Mouse (Mus musculus) MEL (cell line): ENCODE results near the gene Larp7. TPM values are rescaled to one million over a fixed set of nuclear protein-coding genes. Genes with fewer than 3 reads are reported as not detected.

Experiments used
- DNase-seq: peaks from one replicate; pipeline ENCODE4 v3.0.0; 2011; ENCODE audit warnings: low read depth, low spot score
- H3K27ac ChIP-seq: 2 replicates; pipeline ENCODE4 v1.5.1; 2012; ENCODE audit warnings: low read depth, mild to moderate bottlenecking, control low read depth, low read length, moderate library complexity; ENCODE audit not compliant: control insufficient read depth
- H3K27me3 ChIP-seq, 2 experiments: fragments of 150-350 bp in 1 of 2; sonication (generic) in 1 of 2; 2 replicates each; pipeline ENCODE4 v1.6.1; 2012; ENCODE audit warnings: low read length in 2 of 2, mild to moderate bottlenecking in 2 of 2, improper control_type of control experiment in 1 of 2, moderate library complexity in 1 of 2; ENCODE audit not compliant: insufficient read depth in 2 of 2, control insufficient read depth in 1 of 2
- H3K36me3 ChIP-seq, 2 experiments: 2 replicates each; pipeline ENCODE4 v1.6.1; 2012 to 2014; ENCODE audit warnings: low read length in 2 of 2, improper control_type of control experiment in 1 of 2, inconsistent platforms in 1 of 2, mild to moderate bottlenecking in 1 of 2; ENCODE audit not compliant: insufficient read depth in 2 of 2, control insufficient read depth in 1 of 2
- H3K4me1 ChIP-seq, 2 experiments: fragments of 150-350 bp in 1 of 2; sonication (generic) in 1 of 2; 2 replicates each; pipeline ENCODE4 v1.6.1; 2012; ENCODE audit warnings: low read length in 2 of 2, improper control_type of control experiment in 1 of 2, mild to moderate bottlenecking in 1 of 2; ENCODE audit not compliant: insufficient read depth in 2 of 2, control insufficient read depth in 1 of 2
- H3K4me3 ChIP-seq, 2 experiments: fragments of 150-350 bp in 1 of 2; sonication (generic) in 1 of 2; 2 replicates each; pipeline ENCODE4 v1.5.1; 2012; ENCODE audit warnings: low read depth in 2 of 2, low read length in 2 of 2, mild to moderate bottlenecking in 2 of 2, moderate library complexity in 2 of 2, control low read depth in 1 of 2, improper control_type of control experiment in 1 of 2; ENCODE audit not compliant: control insufficient read depth in 1 of 2, insufficient read depth in 1 of 2
- H3K79me2 ChIP-seq: 2 replicates; pipeline ENCODE4 v1.6.1; 2012; ENCODE audit warnings: mild to moderate bottlenecking, low read length, moderate library complexity; ENCODE audit not compliant: control insufficient read depth, poor library complexity, insufficient read depth
- H3K9ac ChIP-seq: 2 replicates; pipeline ENCODE4 v1.6.1; 2012; ENCODE audit warnings: low read depth, mild to moderate bottlenecking, control low read depth, low read length, moderate library complexity; ENCODE audit not compliant: control insufficient read depth, poor library complexity, severe bottlenecking
- H3K9me3 ChIP-seq: fragments of 150-350 bp; sonication (generic); replicated peaks from 2 replicates; pipeline ENCODE4 v1.6.1; 2012; ENCODE audit warnings: mild to moderate bottlenecking, low read length, improper control_type of control experiment, moderate library complexity; ENCODE audit not compliant: insufficient read depth
- BHLHE40 ChIP-seq: IDR thresholded peaks from 2 replicates; pipeline ENCODE4 v1.6.1; 2012; ENCODE audit warnings: low read depth, mild to moderate bottlenecking, inconsistent platforms, low read length, improper control_type of control experiment, borderline replicate concordance
- CHD1 ChIP-seq: IDR thresholded peaks from 2 replicates; pipeline ENCODE4 v1.6.1; 2012; ENCODE audit warnings: low read depth, mild to moderate bottlenecking, inconsistent platforms, low read length, improper control_type of control experiment
- CHD2 ChIP-seq: IDR thresholded peaks from 2 replicates; pipeline ENCODE4 v1.6.1; 2011; ENCODE audit warnings: low read length, improper control_type of control experiment
- CTCF ChIP-seq, 3 experiments: IDR thresholded peaks in 2 of 3; conservative IDR thresholded peaks in 1 of 3; 2 replicates each; pipeline ENCODE4 v1.5.1; 2011 to 2012; ENCODE audit warnings: low read length in 3 of 3, low read depth in 2 of 3, mild to moderate bottlenecking in 2 of 3, improper control_type of control experiment in 1 of 3, inconsistent platforms in 1 of 3, mixed read lengths in 1 of 3, moderate library complexity in 1 of 3; ENCODE audit not compliant: control insufficient read depth in 1 of 3, insufficient read depth in 1 of 3, poor library complexity in 1 of 3, severe bottlenecking in 1 of 3
- ELF1 ChIP-seq: IDR thresholded peaks from 2 replicates; pipeline ENCODE4 v1.6.1; 2014; ENCODE audit warnings: low read depth, mild to moderate bottlenecking, inconsistent platforms, low read length, improper control_type of control experiment, moderate library complexity
- ETS1 ChIP-seq: IDR thresholded peaks from 2 replicates; pipeline ENCODE4 v1.6.1; 2012; ENCODE audit warnings: low read depth, mild to moderate bottlenecking, inconsistent platforms, low read length, improper control_type of control experiment, moderate library complexity
- KAT2A ChIP-seq: conservative IDR thresholded peaks from 2 replicates; pipeline ENCODE4 v1.6.1; 2012; ENCODE audit warnings: low read depth, low read length, improper control_type of control experiment, inconsistent platforms
- MAFK ChIP-seq: IDR thresholded peaks from 2 replicates; pipeline ENCODE4 v1.6.1; 2011; ENCODE audit warnings: low read depth, mild to moderate bottlenecking, low read length, improper control_type of control experiment, borderline replicate concordance
- MAX ChIP-seq: IDR thresholded peaks from 2 replicates; pipeline ENCODE4 v1.6.1; 2011; ENCODE audit warnings: low read length, improper control_type of control experiment
- MAZ ChIP-seq: IDR thresholded peaks from 2 replicates; pipeline ENCODE4 v1.6.1; 2012; ENCODE audit warnings: low read depth, mild to moderate bottlenecking, inconsistent platforms, low read length, improper control_type of control experiment
- MEF2A ChIP-seq: IDR thresholded peaks from 2 replicates; pipeline ENCODE4 v1.6.1; 2014; ENCODE audit warnings: low read depth, mild to moderate bottlenecking, inconsistent platforms, low read length, improper control_type of control experiment; ENCODE audit not compliant: poor library complexity, insufficient replicate concordance, severe bottlenecking; ENCODE audit errors: extremely low read depth
- MYB ChIP-seq: IDR thresholded peaks from 2 replicates; pipeline ENCODE4 v1.6.1; 2011; ENCODE audit warnings: mild to moderate bottlenecking, low read depth, low read length, improper control_type of control experiment
- MYC ChIP-seq: IDR thresholded peaks from 2 replicates; pipeline ENCODE4 v1.6.1; 2011; ENCODE audit warnings: low read depth, mild to moderate bottlenecking, low read length, improper control_type of control experiment, moderate library complexity
- NELFE ChIP-seq: IDR thresholded peaks from 2 replicates; pipeline ENCODE4 v1.6.1; 2011; ENCODE audit warnings: low read depth, low read length, improper control_type of control experiment
- NRF1 ChIP-seq: IDR thresholded peaks from 2 replicates; pipeline ENCODE4 v1.6.1; 2014; ENCODE audit warnings: low read depth, mild to moderate bottlenecking, inconsistent platforms, low read length, improper control_type of control experiment, moderate library complexity; ENCODE audit not compliant: poor library complexity, insufficient read depth, severe bottlenecking
- POLR2A ChIP-seq, 2 experiments: IDR thresholded peaks; 2 replicates each; pipeline ENCODE4 v1.6.1; 2011 to 2012; ENCODE audit warnings: low read length in 2 of 2, mild to moderate bottlenecking in 2 of 2, control low read depth in 1 of 2, improper control_type of control experiment in 1 of 2, low read depth in 1 of 2, moderate library complexity in 1 of 2; ENCODE audit not compliant: control insufficient read depth in 1 of 2, insufficient read depth in 1 of 2, poor library complexity in 1 of 2
- POLR2AphosphoS2 ChIP-seq: IDR thresholded peaks from 2 replicates; pipeline ENCODE4 v1.6.1; 2011; ENCODE audit warnings: low read length, improper control_type of control experiment
- RAD21 ChIP-seq: IDR thresholded peaks from 2 replicates; pipeline ENCODE4 v1.6.1; 2011; ENCODE audit warnings: mild to moderate bottlenecking, low read depth, low read length, improper control_type of control experiment
- RCOR1 ChIP-seq: IDR thresholded peaks from 2 replicates; pipeline ENCODE4 v1.6.1; 2012; ENCODE audit warnings: low read depth, mild to moderate bottlenecking, inconsistent platforms, low read length, improper control_type of control experiment
- SMC3 ChIP-seq: IDR thresholded peaks from 2 replicates; pipeline ENCODE4 v1.6.1; 2011; ENCODE audit warnings: low read depth, low read length, improper control_type of control experiment
- TBP ChIP-seq: IDR thresholded peaks from 2 replicates; pipeline ENCODE4 v1.8.0; 2011; ENCODE audit warnings: low read depth, low read length, improper control_type of control experiment
- TCF12 ChIP-seq: IDR thresholded peaks from 2 replicates; pipeline ENCODE4 v1.6.1; 2014; ENCODE audit warnings: low read depth, mild to moderate bottlenecking, inconsistent platforms, low read length, improper control_type of control experiment, moderate library complexity
- UBTF ChIP-seq: IDR thresholded peaks from 2 replicates; pipeline ENCODE4 v1.6.1; 2012; ENCODE audit warnings: low read depth, mild to moderate bottlenecking, inconsistent platforms, low read length, improper control_type of control experiment, moderate library complexity, borderline replicate concordance; ENCODE audit not compliant: insufficient read depth
- USF1 ChIP-seq: IDR thresholded peaks from 2 replicates; pipeline ENCODE4 v1.6.1; 2014; ENCODE audit warnings: low read depth, mild to moderate bottlenecking, inconsistent platforms, low read length, improper control_type of control experiment, moderate library complexity
- ZMIZ1 ChIP-seq: IDR thresholded peaks from 2 replicates; pipeline ENCODE4 v1.6.1; 2012; ENCODE audit warnings: low read depth, mild to moderate bottlenecking, inconsistent platforms, low read length, improper control_type of control experiment, moderate library complexity
- polyA plus RNA-seq, 2 experiments: library from polyadenylated mRNA; stranded (reverse) in 1 of 2; unstranded in 1 of 2; fragments of >175 nt in 1 of 2; fragments of >200 nt in 1 of 2; gene quantifications; 2 replicates each; pipeline versions ENCODE4 v1.2.1 to v1.2.4; 2012; ENCODE audit warnings: low replicate concordance in 2 of 2, low read depth in 1 of 2; ENCODE audit not compliant: insufficient read length in 2 of 2, insufficient read depth in 1 of 2, missing spikeins in 1 of 2
- total RNA-seq: library from RNA; depleted of rRNA; stranded (reverse); fragments of 300-350 nt; gene quantifications from 2 replicates; pipeline ENCODE4 v1.2.3, GENCODE M21; 2012

Larp7 gene
- total and polyA plus RNA-seq, 3 experiments, result 50.5 to 252 (median 61.3) TPM

DNA sequence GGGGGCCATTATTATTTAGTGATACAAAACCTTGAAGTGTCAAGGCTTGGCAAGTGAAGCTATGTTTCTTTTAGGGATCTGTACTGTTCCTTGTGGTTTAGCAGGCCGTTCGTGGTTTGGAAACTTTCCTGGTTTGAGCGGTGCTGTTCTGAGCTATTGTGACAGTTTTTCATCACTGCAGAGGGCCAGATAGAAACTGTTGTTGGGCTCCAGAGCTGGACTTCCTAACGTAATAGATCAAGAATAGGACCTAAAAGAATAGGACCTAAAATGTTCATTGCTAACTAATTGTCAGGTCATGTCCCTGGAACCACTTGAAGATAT lies 533 bp upstream of the Larp7 start:
- Histone ChIP-seq H3K79me2 (peaks cover 25% of the 10 kb centered on the region), H3K4me1 (peaks cover 0 to 2% of the 10 kb centered on the region in 2 experiments; a peak in 1 of 4 replicates), H3K9me3 (no peaks in the 10 kb centered on the region), H3K27me3 (no peaks in the 10 kb centered on the region), H3K36me3 (peaks cover 5 to 13% of the 10 kb centered on the region in 2 experiments), H3K27ac (peak overlapping the region; percentile 74), H3K9ac (peak overlapping the region; percentile 86), H3K4me3 (peak overlapping the region; percentile 72 to 79)
- TF ChIP-seq MAX, result no peak
- TF ChIP-seq USF1, result no peak
- TF ChIP-seq MYC, result no peak
- no peak for TF ChIP-seq RCOR1
- TF ChIP-seq TCF12, result no peak
- no peak for TF ChIP-seq NRF1
- DNase-seq, result no peak

GRCm38 (mm10) chr3:127552434-127552972 lies 646 bp downstream of the Larp7 start:
- H3K9ac ChIP-seq, result peak overlapping the region; percentile 86
- DNase-seq, result no peak
- H3K27ac ChIP-seq, result peak overlapping the region; percentile 84
- H3K4me3 ChIP-seq, result peak overlapping the region; percentile 73 to 90
- TF ChIP-seq ZMIZ1 (peak; percentile 81), MAZ (no peak), POLR2AphosphoS2 (peak; percentile 18; the same call in 1 of the 2 replicates), CTCF (IDR thresholded peaks at IDR 0.05 in 2 of 3, conservative IDR thresholded peaks at IDR 0.05 in 1 of 3; ENCODE audit: control insufficient read depth in 1 of 3, insufficient read depth in 1 of 3, low read depth in 2 of 3, low read length in 3 of 3, poor library complexity in 1 of 3, severe bottlenecking in 1 of 3) (no peak), POLR2A (IDR thresholded peaks at IDR 0.05; ENCODE audit: control insufficient read depth in 1 of 2, insufficient read depth in 1 of 2, low read depth in 1 of 2, low read length in 2 of 2, poor library complexity in 1 of 2) (peak in 1 of 2 experiments; percentile 18; a peak in 1 of 4 replicates), ELF1 (peak; percentile 72), SMC3 (no peak), TCF12 (peak; percentile 23; the same call in 1 of the 2 replicates), BHLHE40 (no peak), NELFE (peak; percentile 66; the same call in 1 of the 2 replicates)
- no peaks in the 10 kb centered on the region for H3K9me3 ChIP-seq
- peaks cover 0 to 2% of the 10 kb centered on the region in 2 experiments; a peak in 1 of 4 replicates for H3K4me1 ChIP-seq
- H3K79me2 ChIP-seq, result peaks cover 25% of the 10 kb centered on the region
- H3K36me3 ChIP-seq, result peaks cover 5 to 13% of the 10 kb centered on the region in 2 experiments
- no peaks in the 10 kb centered on the region for H3K27me3 ChIP-seq

DNA sequence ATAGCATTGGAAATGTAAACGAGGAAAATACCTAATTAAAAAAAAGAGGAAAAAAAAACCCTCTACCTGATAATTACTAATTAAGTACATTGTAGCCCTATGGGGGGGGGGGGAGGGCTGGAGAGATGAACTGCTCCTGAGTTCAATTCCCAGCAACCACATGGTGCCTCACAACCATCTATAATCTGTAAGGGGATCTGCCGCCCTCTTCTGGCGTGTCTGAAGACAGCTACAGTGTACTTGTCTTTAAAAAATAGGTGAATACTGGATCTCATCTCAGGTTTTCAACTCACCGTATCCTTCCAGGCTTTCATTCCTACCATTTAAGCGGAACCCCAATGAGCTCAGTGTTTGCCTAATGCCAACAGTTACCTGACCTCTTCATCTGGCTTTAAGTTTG lies 5.3 kb downstream of the Larp7 start:
- DNase-seq, result peak; percentile 67
- H3K9me3 ChIP-seq, result no peaks in the 10 kb centered on the region
- TF ChIP-seq KAT2A (no peak), MYC (peak; percentile 77), ETS1 (no peak), MAZ (no peak), TBP (no peak), UBTF (no peak), MAFK (no peak), ELF1 (no peak), CHD2 (no peak), RAD21 (peak; percentile 64), ZMIZ1 (no peak), RCOR1 (no peak), MYB (no peak), MAX (peak; percentile 29; the same call in 1 of the 2 replicates), MEF2A (no peak), CHD1 (no peak)

More for the DNA sequence above, 5.3 kb downstream of the Larp7 start:
- Histone ChIP-seq H3K4me3 (no peak overlapping the region), H3K9ac (no peak overlapping the region), H3K4me1 (peaks cover 0 to 2% of the 10 kb centered on the region in 2 experiments; a peak in 1 of 4 replicates), H3K27ac (no peak overlapping the region), H3K79me2 (peaks cover 7% of the 10 kb centered on the region), H3K27me3 (no peaks in the 10 kb centered on the region), H3K36me3 (peaks cover 5 to 7% of the 10 kb centered on the region in 2 experiments)
